Mouse (Mus musculus) spleen, postnatal 14 days (tissue): ENCODE measurements at regions not wholly inside any gene's neighbourhood (a gene's known extent, or its start where the extent isn't known, plus 50 kb on each side); places are given as distances from the start of the nearest gene placed in this dataset.

Experiments
- DNase-seq, 2 experiments: peaks; one replicate each; pipeline ENCODE4 v3.0.0; 2021 to 2022; ENCODE audit warnings: low spot score in 2 of 2

GRCm38 (mm10) chr4:152731082-152731720 lies 253.5 kb upstream of the Kcnab2 start:
- DNase-seq, result no peak

GRCm38 (mm10) chr4:152729421-152729820 lies 251.8 kb upstream of the Kcnab2 start:
- no peak for DNase-seq

- DNase-seq, result no peak
Measured at GRCm38 (mm10) chr4:152725881-152726280, 248.2 kb upstream of the Kcnab2 start.

GRCm38 (mm10) chr4:152725423-152725822 lies 247.8 kb upstream of the Kcnab2 start:
- no peak for DNase-seq

GRCm38 (mm10) chr4:152724741-152725140 lies 247.1 kb upstream of the Kcnab2 start:
- no peak for DNase-seq

- DNase-seq, result no peak
Measured at GRCm38 (mm10) chr4:152724026-152724425, 246.4 kb upstream of the Kcnab2 start.

- DNase-seq, result no peak
Measured at GRCm38 (mm10) chr4:152720528-152720927, 242.9 kb upstream of the Kcnab2 start.

- DNase-seq, result no peak
Measured at GRCm38 (mm10) chr4:152719416-152720127, 241.9 kb upstream of the Kcnab2 start.

GRCm38 (mm10) chr4:152710339-152710738 lies 232.7 kb upstream of the Kcnab2 start:
- no peak for DNase-seq

- no peak for DNase-seq
Measured at GRCm38 (mm10) chr4:152700217-152700616, 222.5 kb upstream of the Kcnab2 start.

- DNase-seq, result no peak
Measured at GRCm38 (mm10) chr4:152697247-152697960, 219.7 kb upstream of the Kcnab2 start.

- DNase-seq, result no peak
Measured at GRCm38 (mm10) chr4:152691735-152692134, 214.1 kb upstream of the Kcnab2 start.

- no peak for DNase-seq
Measured at GRCm38 (mm10) chr4:152691302-152691701, 213.6 kb upstream of the Kcnab2 start.

- DNase-seq, result no peak
Measured at GRCm38 (mm10) chr4:152690766-152691165, 213.1 kb upstream of the Kcnab2 start.

GRCm38 (mm10) chr4:152689831-152690230 lies 212.2 kb upstream of the Kcnab2 start:
- no peak for DNase-seq

GRCm38 (mm10) chr4:152686509-152687081 lies 208.9 kb upstream of the Kcnab2 start:
- no peak for DNase-seq

- no peak for DNase-seq
Measured at GRCm38 (mm10) chr4:152674140-152674539, 196.5 kb upstream of the Kcnab2 start.

GRCm38 (mm10) chr4:152663482-152663881 lies 185.8 kb upstream of the Kcnab2 start:
- DNase-seq, result no peak

- DNase-seq, result no peak
Measured at GRCm38 (mm10) chr4:152663069-152663468, 185.4 kb upstream of the Kcnab2 start.

GRCm38 (mm10) chr4:152662439-152662838 lies 184.8 kb upstream of the Kcnab2 start:
- no peak for DNase-seq

- DNase-seq, result no peak
Measured at GRCm38 (mm10) chr4:152650198-152650597, 172.5 kb upstream of the Kcnab2 start.

- DNase-seq, result no peak
Measured at GRCm38 (mm10) chr4:152647620-152648019, 169.9 kb upstream of the Kcnab2 start.
